In genomic region chr13:25700965-25701364, GRCm38 (mm10) we compare ENCODE assay signal across 21 mouse cellular contexts.
DNase-seq lines count a peak whose midpoint lies in the region; ATAC-seq lines count a peak whose summit lies in the region.
"Had no signal": no experiment of that assay in that cellular context is flagged by ENCODE, and none has a peak within 500 bp of the region (broad histone marks: within the 10 kb centered on the region; RNA-seq: fewer than 3 reads in every experiment).

No protein-coding gene starts in this region.

- DNase-seq in hindbrain, embryonic 10.5 days (ENCODE audit: low spot score) = no peak
- DNase-seq in mesoderm, embryonic 11.5 days (ENCODE audit: low read depth, low spot score) = peak; percentile 17
- no peak for DNase-seq in testis, postnatal 10 days (ENCODE audit: low spot score)
- DNase-seq: adrenal gland, postnatal 14 days; cerebellum, adult 18-20 months; cerebellum, adult 9-11 months; cerebellum, postnatal 36 days; gastrocnemius, postnatal 10 days; heart, adult 18-20 months; heart, postnatal 10 days; heart, postnatal 4 days had no signal

- peak; percentile 19; the same call in 1 of the 2 replicates for ATAC-seq in hindbrain, embryonic 15.5 days (ENCODE audit: low FRiP score, low read depth)
- 0 out of 2 replicates have a peak, but pooled peaks have one; percentile 48 for ATAC-seq in midbrain, embryonic 16.5 days
- ATAC-seq in midbrain, embryonic 13.5 days = no peak
- ATAC-seq: activated CD4-positive, CD25-positive, alpha-beta regulatory T cell, adult 4 months; forebrain, embryonic 16.5 days; Patski had no signal

- no peak overlapping the region for H3K9ac ChIP-seq in hindbrain, embryonic 15.5 days
- no peak overlapping the region for H3K9ac ChIP-seq in midbrain, embryonic 16.5 days (ENCODE audit: low read depth, low read length)
- H3K9ac ChIP-seq in midbrain, embryonic 13.5 days (replicated peaks) = no peak overlapping the region
- H3K9ac ChIP-seq: embryonic facial prominence, embryonic 13.5 days; forebrain, embryonic 12.5 days had no signal

- H3K27me3 ChIP-seq in hindbrain, embryonic 15.5 days = no peaks in the 10 kb centered on the region
- H3K27me3 ChIP-seq in hindbrain, embryonic 10.5 days (ENCODE audit: insufficient read depth, poor library complexity, severe bottlenecking) = no peaks in the 10 kb centered on the region
- no peaks in the 10 kb centered on the region for H3K27me3 ChIP-seq in midbrain, embryonic 16.5 days (ENCODE audit: control insufficient read depth, insufficient read depth, low read depth, low read length)
- H3K27me3 ChIP-seq in midbrain, embryonic 13.5 days = no peaks in the 10 kb centered on the region
- H3K27me3 ChIP-seq: CH12.LX; embryonic facial prominence, embryonic 13.5 days; forebrain, embryonic 12.5 days; Patski had no signal

- no peaks in the 10 kb centered on the region for H3K36me3 ChIP-seq in hindbrain, embryonic 15.5 days
- H3K36me3 ChIP-seq in hindbrain, embryonic 10.5 days = no peaks in the 10 kb centered on the region
- H3K36me3 ChIP-seq in midbrain, embryonic 16.5 days (ENCODE audit: control insufficient read depth, insufficient read depth, low read length) = no peaks in the 10 kb centered on the region
- no peaks in the 10 kb centered on the region for H3K36me3 ChIP-seq in midbrain, embryonic 13.5 days
- H3K36me3 ChIP-seq: embryonic facial prominence, embryonic 13.5 days; forebrain, embryonic 12.5 days; heart, embryonic 10.5 days had no signal

- H3K4me3 ChIP-seq in hindbrain, embryonic 15.5 days = no peak overlapping the region
- H3K4me3 ChIP-seq in hindbrain, embryonic 10.5 days = no peak overlapping the region
- H3K4me3 ChIP-seq in midbrain, embryonic 16.5 days (ENCODE audit: low read depth, low read length) = no peak overlapping the region
- H3K4me3 ChIP-seq in midbrain, embryonic 13.5 days (replicated peaks) = no peak overlapping the region
- H3K4me3 ChIP-seq: embryonic facial prominence, embryonic 13.5 days; forebrain, embryonic 12.5 days; heart, embryonic 10.5 days had no signal

- no peaks in the 10 kb centered on the region for H3K9me3 ChIP-seq in hindbrain, embryonic 15.5 days
- H3K9me3 ChIP-seq in hindbrain, embryonic 10.5 days = no peaks in the 10 kb centered on the region
- no peaks in the 10 kb centered on the region for H3K9me3 ChIP-seq in midbrain, embryonic 16.5 days (replicated peaks; ENCODE audit: control insufficient read depth, low read length, poor library complexity, severe bottlenecking)
- no peaks in the 10 kb centered on the region for H3K9me3 ChIP-seq in midbrain, embryonic 13.5 days
- H3K9me3 ChIP-seq: embryonic facial prominence, embryonic 13.5 days; forebrain, embryonic 12.5 days; heart, embryonic 10.5 days had no signal

- no peak overlapping the region for H3K27ac ChIP-seq in hindbrain, embryonic 15.5 days (replicated peaks)
- no peak overlapping the region for H3K27ac ChIP-seq in hindbrain, embryonic 10.5 days
- H3K27ac ChIP-seq in midbrain, embryonic 16.5 days (ENCODE audit: low read length) = 0 out of 2 replicates have a peak overlapping the region, but pooled peaks have one; percentile 13
- no peak overlapping the region for H3K27ac ChIP-seq in midbrain, embryonic 13.5 days
- H3K27ac ChIP-seq: embryonic facial prominence, embryonic 13.5 days; forebrain, embryonic 12.5 days; heart, embryonic 10.5 days had no signal

- H3K4me2 ChIP-seq in hindbrain, embryonic 15.5 days = no peak overlapping the region
- no peak overlapping the region for H3K4me2 ChIP-seq in midbrain, embryonic 16.5 days (ENCODE audit: low read length)
- H3K4me2 ChIP-seq in midbrain, embryonic 13.5 days (replicated peaks) = no peak overlapping the region
- H3K4me2 ChIP-seq: embryonic facial prominence, embryonic 13.5 days; forebrain, embryonic 12.5 days had no signal

- no peaks in the 10 kb centered on the region for H3K4me1 ChIP-seq in hindbrain, embryonic 15.5 days (replicated peaks)
- H3K4me1 ChIP-seq in hindbrain, embryonic 10.5 days (replicated peaks) = no peaks in the 10 kb centered on the region
- 0 out of 2 replicates have a peak, but pooled peaks cover 7% of the 10 kb centered on the region for H3K4me1 ChIP-seq in midbrain, embryonic 16.5 days (ENCODE audit: control insufficient read depth, insufficient read depth, low read length)
- H3K4me1 ChIP-seq in midbrain, embryonic 13.5 days (replicated peaks) = peaks cover 2% of the 10 kb centered on the region; the same call in 1 of the 2 replicates
- H3K4me1 ChIP-seq: embryonic facial prominence, embryonic 13.5 days; forebrain, embryonic 12.5 days; heart, embryonic 10.5 days had no signal

- 42% methylated on average over 4 of the region's 4 CpGs for WGBS in hindbrain, embryonic 15.5 days
- WGBS in hindbrain, embryonic 10.5 days = 79% methylated on average over 4 of the region's 4 CpGs
- WGBS in midbrain, embryonic 16.5 days = 46% methylated on average over 4 of the region's 4 CpGs
- 59% methylated on average over 4 of the region's 4 CpGs for whole genome bisulfite sequencing in midbrain, embryonic 13.5 days
